Mouse (Mus musculus): ENCODE data around the gene Pla2g15.

The Pla2g15 gene

DNA sequence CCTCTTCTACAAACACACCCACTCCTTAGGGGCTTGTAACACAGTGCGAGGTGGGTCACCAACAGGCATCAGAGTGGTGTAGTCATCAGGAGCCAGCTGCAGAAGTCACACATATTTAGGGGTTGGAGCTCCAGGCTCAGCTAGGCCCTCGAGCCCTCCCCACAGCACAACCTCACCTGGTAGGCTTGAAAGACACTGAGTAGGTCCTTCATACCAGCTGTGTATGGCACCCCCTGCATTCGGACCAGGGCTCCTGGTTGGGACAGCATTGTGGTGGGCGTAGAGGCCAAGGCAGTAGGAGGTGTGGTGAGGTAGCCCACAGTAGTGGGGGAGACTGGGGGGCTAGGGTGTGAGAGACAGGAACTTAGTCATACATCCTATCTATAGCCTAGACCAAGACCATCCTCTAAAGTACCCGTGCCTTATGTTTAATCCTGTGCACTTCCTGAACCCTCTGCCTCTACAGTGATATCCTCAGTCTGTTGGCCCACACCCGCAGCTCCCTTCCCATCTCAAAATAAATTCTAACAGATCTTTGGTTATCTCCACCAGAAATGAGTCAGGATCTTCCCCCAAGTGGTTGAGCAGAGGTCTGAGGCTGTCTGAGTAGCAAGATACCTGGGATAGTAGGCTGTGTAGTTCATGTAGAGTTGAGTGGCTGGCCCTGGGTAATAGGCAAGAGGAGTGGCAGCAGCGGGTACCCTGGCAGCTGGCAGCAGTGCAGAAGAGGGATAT lies 18.5 kb upstream of the Pla2g15 start:
- no peak overlapping the region for H3K4me3 ChIP-seq (replicated peaks; ENCODE audit: low read length)
- TF ChIP-seq NANOG (IDR thresholded peaks at IDR 0.05; ENCODE audit: borderline replicate concordance, low read length) (no peak), POU5F1 (IDR thresholded peaks at IDR 0.05; ENCODE audit: borderline replicate concordance, low read length) (no peak), CTCF (conservative IDR thresholded peaks at IDR 0.05; ENCODE audit: low read length) (no peak)
- no peaks in the 10 kb centered on the region for H3K9me3 ChIP-seq (ENCODE audit: low read length)
- peaks cover 28% of the 10 kb centered on the region for H3K27me3 ChIP-seq (ENCODE audit: insufficient read depth, low read length)
- peaks cover 53% of the 10 kb centered on the region for H3K4me1 ChIP-seq (replicated peaks; ENCODE audit: low read depth, low read length)
- H3K36me3 ChIP-seq (ENCODE audit: insufficient read depth, low read length), result peaks cover 74% of the 10 kb centered on the region

DNA sequence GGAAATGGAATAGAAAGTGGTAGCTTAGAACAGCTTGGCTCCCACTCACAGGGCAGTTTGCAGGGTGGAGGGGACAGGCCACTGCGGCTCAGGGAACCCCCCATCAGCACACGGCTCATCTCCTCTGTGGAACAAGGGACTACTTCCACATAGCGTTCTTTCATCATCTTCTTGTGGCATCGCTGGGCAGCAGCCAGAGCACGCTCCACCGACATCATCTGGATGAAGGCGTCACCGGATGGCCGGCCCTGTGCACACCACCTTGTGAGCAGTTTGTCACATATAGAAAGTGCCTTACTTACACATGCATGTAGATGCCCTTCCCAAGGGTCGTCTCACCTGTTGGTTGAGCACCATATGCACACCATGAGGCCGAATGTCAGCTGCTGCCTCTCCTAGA lies 17.8 kb upstream of the Pla2g15 start:
- Histone ChIP-seq H3K4me3 (replicated peaks; ENCODE audit: low read length) (peak overlapping the region; percentile 67), H3K36me3 (ENCODE audit: insufficient read depth, low read length) (peaks cover 72% of the 10 kb centered on the region), H3K27me3 (ENCODE audit: insufficient read depth, low read length) (peaks cover 35% of the 10 kb centered on the region), H3K9me3 (ENCODE audit: low read length) (no peaks in the 10 kb centered on the region), H3K4me1 (replicated peaks; ENCODE audit: low read depth, low read length) (peaks cover 52% of the 10 kb centered on the region)
- no peak for TF ChIP-seq POU5F1 (IDR thresholded peaks at IDR 0.05; ENCODE audit: borderline replicate concordance, low read length)

DNA sequence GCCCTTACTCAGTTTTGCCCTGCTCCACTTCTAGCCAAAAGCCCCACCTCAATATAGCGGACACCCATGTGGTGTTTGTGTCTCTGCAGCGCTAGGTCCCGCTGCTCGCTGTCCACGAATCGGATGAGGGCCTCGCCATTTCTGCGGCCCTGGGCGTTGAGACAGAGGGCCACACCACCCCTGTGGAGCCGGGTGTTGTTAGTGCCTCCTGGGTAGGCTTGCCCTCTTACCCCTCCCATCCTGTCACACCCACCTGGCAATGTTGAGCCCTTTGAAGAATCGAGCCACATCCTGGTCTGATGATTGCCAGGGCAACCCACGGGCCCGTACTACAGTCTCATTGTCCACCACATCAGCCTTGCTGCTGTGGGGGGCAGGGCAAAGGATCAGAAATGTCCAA lies 16.7 kb upstream of the Pla2g15 start:
- no peak for TF ChIP-seq CTCF (conservative IDR thresholded peaks at IDR 0.05; ENCODE audit: low read length)
- TF ChIP-seq POU5F1 (IDR thresholded peaks at IDR 0.05; ENCODE audit: borderline replicate concordance, low read length), result no peak
- no peak for TF ChIP-seq NANOG (IDR thresholded peaks at IDR 0.05; ENCODE audit: borderline replicate concordance, low read length)

DNA sequence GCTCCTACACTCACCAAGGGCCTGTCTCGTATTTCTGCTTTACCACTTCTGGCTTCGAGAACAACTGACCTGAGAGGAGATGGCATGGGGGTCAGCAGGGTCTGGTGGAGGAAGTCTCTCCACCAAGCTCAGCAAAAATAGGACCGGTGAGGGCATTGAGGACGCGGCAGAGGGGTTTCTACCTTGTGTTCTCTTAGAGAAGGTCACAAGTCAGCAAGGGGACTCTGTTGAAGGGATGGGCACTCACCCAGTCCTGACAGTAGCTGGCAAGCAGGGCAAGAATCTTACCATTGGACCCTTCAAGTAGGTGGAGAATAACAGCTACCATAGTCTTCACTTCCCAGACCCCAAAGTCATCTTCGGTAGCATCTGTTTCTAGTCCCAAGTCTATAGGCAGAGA lies 16.3 kb upstream of the Pla2g15 start:
- no peak for TF ChIP-seq CTCF (conservative IDR thresholded peaks at IDR 0.05; ENCODE audit: low read length)
- TF ChIP-seq NANOG (IDR thresholded peaks at IDR 0.05; ENCODE audit: borderline replicate concordance, low read length), result no peak
- TF ChIP-seq POU5F1 (IDR thresholded peaks at IDR 0.05; ENCODE audit: borderline replicate concordance, low read length), result no peak
- Histone ChIP-seq H3K27me3 (ENCODE audit: insufficient read depth, low read length) (peaks cover 40% of the 10 kb centered on the region), H3K9me3 (ENCODE audit: low read length) (no peaks in the 10 kb centered on the region), H3K4me1 (replicated peaks; ENCODE audit: low read depth, low read length) (peaks cover 63% of the 10 kb centered on the region), H3K4me3 (replicated peaks; ENCODE audit: low read length) (peak overlapping the region; percentile 83), H3K36me3 (ENCODE audit: insufficient read depth, low read length) (peaks cover 56% of the 10 kb centered on the region)

More for the DNA sequence above, 16.7 kb upstream of the Pla2g15 start:
- Histone ChIP-seq H3K4me3 (replicated peaks; ENCODE audit: low read length) (peak overlapping the region; percentile 67), H3K36me3 (ENCODE audit: insufficient read depth, low read length) (peaks cover 60% of the 10 kb centered on the region), H3K27me3 (ENCODE audit: insufficient read depth, low read length) (peaks cover 40% of the 10 kb centered on the region), H3K9me3 (ENCODE audit: low read length) (no peaks in the 10 kb centered on the region), H3K4me1 (replicated peaks; ENCODE audit: low read depth, low read length) (peaks cover 59% of the 10 kb centered on the region)

DNA sequence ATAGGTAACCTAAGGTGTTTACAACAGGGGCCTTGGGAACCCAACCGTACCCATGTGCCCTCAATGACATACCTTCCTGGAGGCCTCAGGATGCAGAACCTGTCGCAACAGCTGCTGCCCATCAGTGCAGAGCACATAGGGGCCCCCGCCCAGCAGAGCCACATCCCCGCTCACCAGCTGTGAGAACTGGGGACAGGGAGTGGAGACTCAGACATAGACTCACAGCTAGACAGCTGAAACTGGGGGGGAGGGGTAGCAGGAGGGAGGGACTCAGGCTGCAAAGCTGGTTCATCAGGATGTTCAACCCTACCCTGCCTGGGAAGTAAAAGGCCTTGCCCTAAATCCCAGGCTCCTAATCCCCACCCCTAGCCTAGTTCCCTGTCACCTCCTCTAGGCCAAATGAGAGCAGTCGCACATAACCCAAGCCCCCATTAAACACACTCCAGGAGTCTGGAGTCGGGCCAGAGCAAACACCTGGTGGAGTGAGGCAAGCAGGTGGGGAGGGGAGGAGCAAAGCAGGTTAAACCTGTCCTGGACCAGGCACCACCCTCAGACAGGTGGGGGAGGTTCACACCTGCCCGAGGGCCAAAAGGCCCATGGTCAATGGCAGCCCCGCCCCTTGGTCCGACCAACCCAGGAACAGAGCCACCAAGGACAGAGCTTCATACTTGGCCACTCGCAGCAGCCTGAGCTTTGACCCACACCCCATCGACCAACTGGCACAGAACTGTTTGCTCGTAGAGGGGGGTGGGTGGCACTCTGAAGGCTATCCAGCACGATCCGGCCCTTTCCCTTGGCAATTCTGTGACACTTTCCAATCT lies 15.2 kb upstream of the Pla2g15 start:
- Histone ChIP-seq H3K4me3 (replicated peaks; ENCODE audit: low read length) (peak overlapping the region; percentile 83), H3K36me3 (ENCODE audit: insufficient read depth, low read length) (peaks cover 46% of the 10 kb centered on the region), H3K27me3 (ENCODE audit: insufficient read depth, low read length) (peaks cover 40% of the 10 kb centered on the region), H3K9me3 (ENCODE audit: low read length) (no peaks in the 10 kb centered on the region), H3K4me1 (replicated peaks; ENCODE audit: low read depth, low read length) (peaks cover 73% of the 10 kb centered on the region)
- TF ChIP-seq CTCF (conservative IDR thresholded peaks at IDR 0.05; ENCODE audit: low read length), result no peak
- no peak for TF ChIP-seq NANOG (IDR thresholded peaks at IDR 0.05; ENCODE audit: borderline replicate concordance, low read length)
- no peak for TF ChIP-seq POU5F1 (IDR thresholded peaks at IDR 0.05; ENCODE audit: borderline replicate concordance, low read length)

DNA sequence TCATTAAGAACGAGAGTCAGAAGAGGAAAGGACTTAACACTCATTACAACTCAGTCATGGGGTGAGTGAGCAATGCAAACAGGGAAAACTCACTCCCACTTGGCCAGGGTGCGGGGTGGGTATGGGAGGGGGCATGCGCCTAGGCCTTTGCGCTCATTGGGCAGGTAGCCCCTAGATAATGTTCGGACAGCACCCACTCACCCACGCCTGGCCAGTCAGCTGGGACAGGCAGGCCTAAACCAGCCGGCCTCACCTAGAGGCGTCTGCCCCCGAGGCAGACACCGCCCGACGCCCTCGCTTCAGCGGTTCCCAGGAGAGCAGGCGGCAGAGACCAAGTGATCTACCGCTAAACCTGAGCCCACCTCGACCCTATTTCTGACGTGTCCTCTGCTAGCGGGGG lies 14.5 kb upstream of the Pla2g15 start:
- H3K9me3 ChIP-seq (ENCODE audit: low read length), result no peaks in the 10 kb centered on the region
- no peak for TF ChIP-seq CTCF (conservative IDR thresholded peaks at IDR 0.05; ENCODE audit: low read length)
- TF ChIP-seq POU5F1 (IDR thresholded peaks at IDR 0.05; ENCODE audit: borderline replicate concordance, low read length), result no peak
- TF ChIP-seq NANOG (IDR thresholded peaks at IDR 0.05; ENCODE audit: borderline replicate concordance, low read length), result no peak
- H3K4me3 ChIP-seq (replicated peaks; ENCODE audit: low read length), result peak overlapping the region; percentile 83
- H3K36me3 ChIP-seq (ENCODE audit: insufficient read depth, low read length), result peaks cover 38% of the 10 kb centered on the region
- peaks cover 79% of the 10 kb centered on the region for H3K4me1 ChIP-seq (replicated peaks; ENCODE audit: low read depth, low read length)
- H3K27me3 ChIP-seq (ENCODE audit: insufficient read depth, low read length), result peaks cover 40% of the 10 kb centered on the region

DNA sequence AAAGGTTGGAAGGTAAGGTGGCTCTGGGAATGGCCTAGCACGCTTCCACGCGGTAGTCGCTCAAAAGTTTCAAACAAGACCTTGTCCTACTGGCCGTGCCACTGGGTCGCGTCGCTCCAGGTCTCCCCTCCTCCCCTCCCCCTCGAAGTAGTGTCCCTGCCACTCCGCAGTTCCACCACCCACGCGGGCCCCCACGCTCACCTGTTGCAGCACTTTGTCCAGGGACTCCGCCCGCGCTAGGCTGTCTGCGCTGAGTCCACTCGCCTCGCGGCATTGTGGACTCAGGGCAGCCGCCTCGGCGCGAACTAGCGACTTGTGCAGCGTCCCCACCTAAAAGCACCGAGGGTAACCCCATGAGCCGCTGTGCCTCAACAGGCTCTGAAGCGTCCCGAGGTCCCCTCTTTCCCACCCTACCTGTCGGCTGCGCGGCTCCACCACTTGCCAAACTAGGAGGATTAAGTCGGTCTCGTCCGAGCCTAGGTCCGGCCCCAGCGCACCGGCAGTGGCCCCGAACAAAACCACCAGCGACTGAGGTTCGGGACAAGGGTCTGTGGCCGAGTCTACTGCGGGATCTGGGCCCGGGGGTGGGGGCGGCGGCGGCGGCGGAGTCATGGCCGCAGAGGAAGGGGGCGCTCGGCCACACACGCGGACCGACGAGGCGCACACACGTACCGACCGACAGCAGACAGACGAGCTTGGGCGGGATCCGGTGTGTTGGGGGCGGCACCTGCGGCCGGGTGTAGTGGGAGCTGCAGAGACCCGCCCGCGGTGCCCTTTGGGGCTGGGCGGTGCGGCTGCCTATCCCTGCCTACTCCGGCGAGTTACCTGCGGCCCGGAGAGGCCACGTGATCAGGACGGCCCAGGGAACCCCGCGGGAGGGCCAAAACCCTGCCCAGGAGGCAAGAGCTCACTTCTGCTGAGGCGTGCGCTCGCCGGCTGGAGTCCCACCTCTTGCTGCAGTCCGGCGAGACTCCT lies 13.8 kb upstream of the Pla2g15 start, which contains the start of gene Esrp2:
Gene Esrp2 (minus strand): TSS at position 819 of the 975 bp plus-strand sequence.
- Histone ChIP-seq H3K9me3 (ENCODE audit: low read length) (no peaks in the 10 kb centered on the region), H3K27me3 (ENCODE audit: insufficient read depth, low read length) (peaks cover 40% of the 10 kb centered on the region), H3K4me1 (replicated peaks; ENCODE audit: low read depth, low read length) (peaks cover 84% of the 10 kb centered on the region), H3K36me3 (ENCODE audit: insufficient read depth, low read length) (peaks cover 31% of the 10 kb centered on the region), H3K4me3 (replicated peaks; ENCODE audit: low read length) (peak within 1 kb of the TSS; percentile 83)
- TF ChIP-seq CTCF (conservative IDR thresholded peaks at IDR 0.05; ENCODE audit: low read length) (no peak), NANOG (IDR thresholded peaks at IDR 0.05; ENCODE audit: borderline replicate concordance, low read length) (no peak), POU5F1 (IDR thresholded peaks at IDR 0.05; ENCODE audit: borderline replicate concordance, low read length) (no peak)

Data from E14TG2a.4 (cell line).